Mouse (Mus musculus): ENCODE results near the gene Brd4.
"Not testable (repeated sequence)": the region's sequence is repeated elsewhere in the genome, so short reads cannot be mapped to it uniquely, and the experiment has no call there.

Brd4 gene

DNA sequence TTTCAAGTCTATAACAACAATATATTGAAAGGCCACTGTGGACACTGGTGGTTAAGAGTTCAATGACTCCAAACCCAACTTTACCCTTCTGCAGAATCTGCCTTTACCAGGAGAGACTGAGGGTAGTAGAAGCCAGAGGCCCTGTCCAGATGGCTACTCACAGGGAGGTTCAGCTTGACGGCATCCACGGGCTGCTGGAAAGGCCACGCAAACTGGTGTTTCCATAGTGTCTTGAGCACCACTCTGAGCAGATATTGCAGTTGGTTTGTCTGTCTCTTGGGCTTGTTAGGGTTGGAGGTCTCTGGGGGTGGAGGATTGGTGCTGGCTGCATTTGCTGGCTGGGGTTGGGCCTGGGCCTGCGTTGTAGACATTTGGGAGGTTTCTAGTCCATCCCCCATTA, 55.3 kb downstream of the Brd4 start:
- in situ Hi-C loops (cut with MboI): no loop called here

DNA sequence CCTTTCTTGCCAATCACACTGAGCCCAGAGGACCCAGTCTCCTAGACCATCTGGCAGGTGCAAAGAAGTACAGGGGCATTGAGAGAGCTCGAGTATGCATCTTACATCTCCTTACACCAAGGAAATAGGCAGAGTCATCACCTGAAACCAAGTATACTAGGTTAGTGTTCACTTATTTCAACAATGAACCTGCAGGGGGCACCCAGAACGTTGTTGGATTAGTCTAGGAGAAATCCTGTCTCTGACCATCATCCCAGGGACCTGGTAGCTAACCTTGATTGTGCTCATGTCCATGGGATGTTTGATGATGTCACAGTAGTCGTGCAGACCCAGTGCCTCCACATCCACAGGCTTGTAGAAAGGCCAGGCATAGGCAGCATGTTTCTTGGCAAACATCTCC, 63.6 kb downstream of the Brd4 start:
- in situ Hi-C loops (cut with MboI): no loop called here

DNA sequence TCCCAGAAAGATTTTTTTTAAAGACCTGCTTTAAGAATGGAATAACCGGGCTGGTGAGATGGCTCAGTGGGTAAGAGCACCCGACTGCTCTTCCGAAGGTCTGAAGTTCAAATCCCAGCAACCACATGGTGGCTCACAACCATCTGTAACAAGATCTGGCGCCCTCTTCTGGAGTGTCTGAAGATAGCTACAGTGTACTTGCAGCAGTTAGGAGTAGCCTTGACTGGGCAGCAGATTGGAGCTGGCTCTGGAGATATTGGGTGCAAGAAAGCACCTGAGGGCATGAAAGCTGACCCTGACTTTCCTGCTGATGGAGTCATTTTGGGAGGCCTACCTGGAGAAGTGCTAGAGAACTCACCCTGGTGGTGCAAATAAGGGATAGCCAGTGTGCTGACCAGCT, 68.9 kb downstream of the Brd4 start:
- in situ Hi-C loops (cut with MboI): not testable (repeated sequence)

DNA sequence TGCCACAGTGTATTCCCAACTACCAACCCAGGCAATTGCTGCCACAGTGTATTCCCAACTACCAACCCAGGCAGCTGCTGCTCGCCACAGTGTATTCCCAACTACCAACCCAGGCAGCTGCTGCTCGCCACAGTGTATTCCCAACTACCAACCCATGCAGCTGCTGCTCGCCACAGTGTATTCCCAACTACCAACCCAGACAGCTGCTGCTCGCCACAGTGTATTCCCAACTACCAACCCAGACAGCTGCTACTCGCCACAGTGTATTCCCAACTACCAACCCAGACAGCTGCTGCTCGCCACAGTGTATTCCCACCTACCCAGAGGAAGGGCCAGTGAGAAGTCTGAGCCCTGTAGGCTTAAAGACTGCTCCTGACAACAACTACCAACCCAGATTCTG, 73.0 kb downstream of the Brd4 start:
- in situ Hi-C loops (cut with MboI): not testable (repeated sequence)

DNA sequence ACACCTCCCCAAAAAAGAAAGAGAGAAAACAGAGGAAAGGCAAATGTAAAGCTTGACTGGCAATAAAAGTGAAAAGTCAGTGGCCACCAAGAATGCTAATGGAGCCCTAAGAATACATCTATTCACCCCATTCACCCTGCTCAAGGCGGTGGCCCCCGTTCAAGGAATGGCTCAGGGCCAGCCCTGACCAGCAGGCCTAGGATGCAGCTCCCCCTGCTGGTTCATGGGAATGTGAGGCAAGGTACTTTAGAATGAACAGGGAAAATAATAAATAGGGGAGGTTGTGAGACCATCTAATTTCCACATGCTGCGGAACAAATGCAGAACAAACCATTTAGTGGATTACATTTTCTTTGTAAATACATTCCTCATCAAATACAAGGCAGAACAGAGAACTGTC, 74.8 kb downstream of the Brd4 start:
- in situ Hi-C loops (cut with MboI): no loop called here

DNA sequence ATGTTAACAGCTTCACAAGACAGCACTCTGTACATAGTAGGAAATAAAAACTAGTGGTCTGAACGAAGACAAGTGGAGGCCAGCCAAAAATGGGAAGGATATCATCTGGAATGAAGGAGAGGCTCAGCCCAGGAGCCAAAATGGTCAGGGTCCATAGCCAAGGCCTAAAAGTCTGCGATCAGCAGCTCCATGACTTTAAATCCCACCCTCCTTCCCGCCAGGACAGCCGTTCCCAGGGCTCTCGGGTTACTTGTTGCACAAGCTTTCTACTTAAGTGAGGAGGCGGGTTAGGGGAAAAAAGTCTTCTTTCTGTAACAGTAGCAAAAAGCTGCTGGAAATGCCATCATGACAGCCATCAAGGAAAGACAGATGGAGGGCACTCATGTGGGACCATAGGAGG, 75.4 kb downstream of the Brd4 start:
- in situ Hi-C loops (cut with MboI): no loop called here

DNA sequence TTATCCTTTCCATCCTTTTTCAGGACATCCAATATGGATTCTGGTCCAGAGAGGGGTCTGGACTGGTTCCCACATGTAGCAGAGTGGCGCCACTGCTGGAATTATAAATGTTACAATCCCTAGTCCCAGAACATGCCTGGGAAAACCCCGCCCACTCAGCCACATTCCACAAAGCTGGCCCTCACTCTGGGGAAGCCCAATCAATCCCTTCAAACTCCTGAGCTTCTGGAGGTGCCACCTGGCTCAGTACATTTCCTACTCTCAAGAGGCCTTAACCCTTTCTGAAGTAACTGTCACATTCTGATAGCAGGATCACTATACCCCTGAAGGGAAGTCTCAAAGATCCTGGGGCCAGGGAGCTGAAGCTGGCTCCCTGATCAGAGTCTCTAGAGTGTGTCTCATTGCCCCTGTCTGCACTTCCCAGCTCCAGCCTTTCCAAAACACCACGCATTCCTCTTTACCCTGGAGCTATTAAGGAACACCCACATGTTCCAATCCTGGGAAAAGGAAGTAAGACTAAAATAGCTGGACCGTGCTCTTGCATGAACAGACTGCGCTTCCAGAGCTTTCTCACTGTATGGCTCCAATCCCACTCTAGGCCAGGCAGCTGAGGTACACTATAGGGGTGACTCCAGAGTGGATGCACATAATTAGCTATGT, 76.8 kb downstream of the Brd4 start:
- in situ Hi-C loops (cut with MboI): no loop called here

DNA sequence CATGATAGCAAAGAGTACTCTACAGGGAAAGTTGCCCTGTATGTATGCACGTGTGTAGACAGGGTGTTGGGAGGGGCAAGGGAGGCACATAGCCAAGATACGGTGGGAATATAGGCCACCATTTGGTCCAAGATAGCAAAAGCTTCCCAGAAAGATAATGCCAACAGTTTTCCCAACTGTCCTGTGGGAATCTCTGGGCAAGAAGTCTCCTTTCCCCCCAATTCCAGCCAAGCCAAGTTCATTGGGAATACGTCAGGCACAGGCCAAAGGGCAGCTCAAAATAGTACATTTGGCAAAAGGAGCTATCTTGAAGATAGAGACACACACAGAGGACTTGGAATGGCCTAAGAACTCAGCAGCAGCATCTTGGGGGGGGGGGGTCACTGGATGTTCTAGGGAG, 79.2 kb downstream of the Brd4 start:
- in situ Hi-C loops (cut with MboI): no loop called here

DNA sequence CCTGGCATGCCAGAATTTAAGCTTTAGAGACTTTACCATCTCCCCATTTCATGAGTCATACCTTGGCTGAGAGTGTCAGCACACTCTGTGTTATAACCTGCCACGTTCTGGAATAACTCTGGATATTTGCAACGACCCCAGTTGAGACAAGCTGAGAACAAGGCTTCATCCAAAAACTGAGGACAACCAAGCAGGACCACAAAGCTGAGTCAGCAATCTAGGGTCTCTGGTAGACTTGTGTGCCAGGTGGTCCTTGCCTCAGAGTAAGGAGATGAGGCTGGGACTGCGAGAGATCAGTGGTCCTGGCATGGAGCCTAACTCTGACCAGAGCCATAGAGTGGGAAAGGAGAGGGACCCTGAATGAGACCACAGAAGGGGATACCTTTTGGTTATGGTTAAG, 81.5 kb downstream of the Brd4 start:
- in situ Hi-C loops (cut with MboI): no loop called here

DNA sequence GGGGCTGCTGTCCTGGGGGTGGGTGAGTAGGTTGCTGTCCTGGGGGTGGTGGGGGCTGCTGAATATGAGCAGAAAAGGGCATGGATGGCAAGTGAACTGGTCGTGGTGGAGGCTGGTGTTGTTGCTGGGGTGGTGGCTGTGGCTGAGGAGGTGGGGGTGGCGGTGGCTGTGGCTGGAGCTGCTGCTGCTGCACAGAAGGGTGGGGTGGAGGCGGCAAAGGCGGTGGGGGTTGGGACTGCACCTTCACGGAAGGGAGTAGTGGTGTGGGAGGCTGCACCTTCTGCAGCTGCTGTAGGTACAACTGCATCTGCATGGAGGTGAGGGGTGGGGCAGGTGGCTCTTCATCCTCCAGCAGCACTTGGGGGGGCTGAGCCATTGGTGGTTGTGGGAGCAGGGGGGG, 83.4 kb downstream of the Brd4 start:
- in situ Hi-C loops (cut with MboI): no loop called here

DNA sequence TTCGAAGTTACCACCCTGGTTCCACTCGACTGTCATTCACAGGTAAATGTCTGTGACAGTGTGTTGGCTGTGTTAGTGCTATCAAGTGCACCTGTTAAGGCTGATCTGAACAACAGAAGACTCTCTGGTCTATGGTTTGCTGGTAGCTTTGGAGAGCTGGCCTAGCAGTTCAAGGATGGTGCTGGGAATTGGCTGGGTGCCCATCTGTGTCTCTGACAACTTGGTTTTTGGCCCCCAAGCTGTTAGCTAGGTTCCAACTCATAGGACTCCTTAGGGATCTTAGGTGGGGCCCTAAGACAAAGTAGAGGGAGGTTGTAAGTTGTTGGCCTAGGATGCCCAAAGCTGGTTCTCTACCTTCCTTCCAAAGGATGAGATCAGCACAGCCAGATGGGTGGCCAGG, 84.7 kb downstream of the Brd4 start:
- in situ Hi-C loops (cut with MboI): no loop called here

DNA sequence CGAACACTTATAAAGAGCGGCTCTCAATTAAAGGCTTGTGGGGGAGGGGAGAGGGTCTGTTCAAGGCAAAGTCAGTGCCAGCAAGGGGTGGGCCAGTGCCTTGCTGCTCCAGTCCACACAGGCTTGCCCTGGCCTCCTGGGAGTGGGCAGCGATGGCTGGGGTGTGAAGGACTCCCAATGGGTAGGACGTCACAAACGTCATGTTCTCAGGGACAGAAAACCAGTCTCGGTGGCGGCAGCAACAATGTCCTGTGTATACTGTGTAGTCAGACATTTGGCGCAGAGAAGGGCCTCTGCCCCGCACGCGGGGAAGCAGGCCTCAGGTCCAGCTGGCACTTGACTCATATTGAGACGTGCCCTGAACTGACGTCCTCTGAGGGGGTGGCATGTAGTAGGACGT, 87.4 kb downstream of the Brd4 start:
- in situ Hi-C loops (cut with MboI): no loop called here

DNA sequence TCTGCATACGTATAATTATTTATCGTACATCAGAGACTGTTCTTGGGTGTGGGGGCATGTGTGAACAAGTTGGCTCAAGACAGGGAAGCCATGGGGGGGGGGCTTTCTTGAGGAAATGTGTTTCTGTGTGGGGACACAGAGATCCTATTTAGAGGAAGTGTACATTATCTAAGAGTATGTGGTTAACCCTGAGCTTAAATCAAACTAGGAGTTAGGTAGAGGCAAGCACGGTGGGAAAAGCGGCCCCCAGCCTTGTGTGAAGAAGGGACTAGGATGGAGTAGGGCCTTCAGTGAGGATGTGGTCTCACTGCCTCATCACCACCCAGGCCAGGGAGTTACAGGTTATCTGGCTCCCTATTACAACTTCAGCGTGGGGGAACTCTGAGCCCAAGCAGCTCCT, 88.8 kb downstream of the Brd4 start:
- in situ Hi-C loops (cut with MboI): no loop called here

DNA sequence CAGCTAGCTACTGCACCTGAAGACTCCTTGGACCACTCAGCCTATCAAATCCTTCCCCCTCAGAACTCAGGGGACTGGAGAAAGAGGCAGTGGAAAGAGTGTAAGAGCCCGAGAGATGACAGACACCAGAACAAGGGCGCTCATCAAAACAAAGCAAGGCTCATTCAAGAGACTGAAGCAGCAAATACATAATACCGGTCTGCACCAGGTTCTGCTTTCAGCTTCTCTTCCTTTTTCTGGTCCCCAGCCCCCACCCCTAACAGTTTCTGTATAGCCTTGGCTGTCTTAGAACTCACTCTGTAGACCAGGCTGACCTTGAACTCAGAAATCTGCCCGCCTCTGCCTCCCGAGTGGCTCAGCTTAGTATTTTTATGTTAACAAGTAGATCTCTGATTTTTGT, 91.5 kb downstream of the Brd4 start:
- in situ Hi-C loops (cut with MboI): no loop called here

DNA sequence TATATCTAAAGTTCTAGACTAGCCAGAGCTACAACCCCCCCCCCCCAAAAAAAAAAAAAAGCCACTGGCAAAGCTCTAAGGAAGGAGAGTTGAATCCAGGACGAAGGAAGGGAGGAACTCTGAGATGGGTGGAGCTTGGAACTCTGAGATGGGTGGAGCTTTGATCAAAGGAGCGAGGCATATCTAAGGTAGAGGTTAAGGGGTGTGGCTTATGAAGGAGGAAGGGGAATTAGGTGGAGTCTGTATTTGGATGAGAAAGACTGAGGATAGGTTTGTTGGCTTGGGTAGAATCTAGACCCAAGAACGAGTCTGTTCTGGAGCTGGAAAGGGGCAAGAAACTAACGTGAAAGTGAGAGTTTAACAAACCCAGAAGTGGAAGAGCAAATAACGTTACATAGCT, 94.7 kb downstream of the Brd4 start:
- in situ Hi-C loops (cut with MboI): no loop called here

DNA sequence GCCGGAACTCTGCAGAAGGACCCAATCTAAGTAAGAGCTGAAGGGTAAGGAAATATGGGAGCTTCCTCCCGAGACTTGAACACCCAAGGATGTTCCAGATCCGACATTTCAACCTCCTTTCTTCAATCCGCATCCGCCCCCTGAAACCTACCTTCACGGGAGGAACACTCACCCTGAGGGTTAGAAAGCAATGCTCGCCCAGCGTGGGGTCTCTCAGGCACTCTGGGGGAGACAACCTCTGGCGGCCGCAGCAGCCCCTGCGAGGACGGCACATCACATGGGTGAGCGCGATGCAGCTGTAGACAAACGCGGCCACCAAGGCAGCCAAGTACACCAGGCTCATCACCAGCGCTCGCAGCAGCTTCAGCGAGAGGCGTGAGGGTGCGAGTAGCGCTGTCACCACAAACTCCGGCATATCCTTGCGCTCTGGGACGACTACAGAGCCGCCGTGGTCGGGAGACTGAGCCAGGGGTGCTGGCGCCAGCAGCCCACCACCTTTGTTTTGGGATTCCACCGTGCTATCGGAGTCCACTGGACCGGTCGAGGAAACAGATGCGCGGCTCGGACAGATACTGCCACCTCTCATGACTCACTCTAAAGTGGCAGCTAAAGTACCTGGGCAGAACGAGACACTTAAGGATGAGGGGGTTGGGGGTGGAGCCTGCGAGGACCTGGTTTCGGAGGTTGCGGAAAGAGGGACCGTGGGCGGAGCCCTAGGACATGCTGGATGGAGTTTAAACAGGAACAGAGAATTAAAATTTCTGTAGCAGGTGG, 95.5 kb downstream of the Brd4 start, which contains the start of gene Ephx3:
Ephx3 (minus strand) TSS at position 687 of the 774 bp plus-strand sequence.
- in situ Hi-C loops (cut with MboI): no loop called here

DNA sequence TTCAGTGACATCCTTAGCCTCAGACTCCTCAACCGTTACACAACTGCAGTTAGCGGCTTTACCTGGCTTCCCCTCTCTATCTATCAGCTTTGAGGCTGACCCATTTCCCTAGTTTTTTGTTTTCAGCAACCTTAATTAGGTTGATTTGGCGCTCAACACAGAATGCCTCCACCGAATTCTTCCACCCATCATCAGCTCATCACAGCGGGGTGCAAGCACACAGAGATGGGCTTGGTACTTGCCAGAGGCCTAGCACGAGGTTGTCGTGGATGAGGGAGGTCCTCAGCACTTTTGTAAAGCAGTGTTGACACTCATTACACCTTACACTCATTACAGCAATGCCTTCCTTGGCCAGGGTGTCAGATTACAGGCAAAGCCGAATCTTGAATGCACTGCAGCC, 101.5 kb downstream of the Brd4 start:
- in situ Hi-C loops (cut with MboI): no loop called here

DNA sequence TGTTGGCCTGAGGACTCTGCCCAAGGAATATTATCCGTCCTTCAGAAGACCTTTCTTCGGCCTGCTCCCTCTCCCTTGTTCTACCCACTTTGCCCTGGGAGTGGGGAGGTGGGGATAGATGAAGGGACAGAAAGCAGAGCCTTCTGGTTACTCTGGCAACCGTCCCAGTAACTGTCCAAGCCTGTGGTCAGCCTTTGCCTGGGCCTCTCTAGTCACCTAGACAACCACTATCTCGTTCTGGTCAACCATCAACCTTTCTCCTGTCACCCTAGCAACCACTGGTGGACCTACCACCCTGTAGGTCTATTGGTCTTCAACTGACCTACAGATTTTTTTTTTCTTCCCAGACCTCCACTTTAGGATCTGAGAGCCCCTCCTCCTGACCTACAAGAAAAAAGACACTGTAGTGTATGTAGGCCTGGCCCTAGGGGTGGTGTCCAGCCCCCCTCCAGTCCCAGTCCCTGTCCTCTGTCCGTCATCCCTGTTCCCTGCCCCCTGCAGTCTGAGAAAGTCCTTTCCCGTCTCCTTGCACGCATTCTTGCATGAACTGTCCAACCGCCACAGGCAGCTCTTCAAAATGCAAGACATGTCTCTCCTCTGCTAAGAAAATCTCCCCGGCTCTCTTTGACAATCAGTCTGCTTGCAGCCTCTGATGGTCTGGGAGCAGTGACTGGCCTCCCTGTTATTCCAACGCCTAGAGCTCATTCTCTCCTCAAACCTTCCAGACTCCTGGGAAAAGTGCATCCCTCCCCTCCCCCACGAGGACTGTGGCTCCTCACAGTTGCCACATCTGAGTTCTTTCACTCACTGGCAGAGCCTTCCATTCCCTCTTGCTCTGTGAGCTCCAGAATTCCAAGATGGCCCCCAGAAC, 104.7 kb downstream of the Brd4 start:
- in situ Hi-C loops (cut with MboI): no loop called here

DNA sequence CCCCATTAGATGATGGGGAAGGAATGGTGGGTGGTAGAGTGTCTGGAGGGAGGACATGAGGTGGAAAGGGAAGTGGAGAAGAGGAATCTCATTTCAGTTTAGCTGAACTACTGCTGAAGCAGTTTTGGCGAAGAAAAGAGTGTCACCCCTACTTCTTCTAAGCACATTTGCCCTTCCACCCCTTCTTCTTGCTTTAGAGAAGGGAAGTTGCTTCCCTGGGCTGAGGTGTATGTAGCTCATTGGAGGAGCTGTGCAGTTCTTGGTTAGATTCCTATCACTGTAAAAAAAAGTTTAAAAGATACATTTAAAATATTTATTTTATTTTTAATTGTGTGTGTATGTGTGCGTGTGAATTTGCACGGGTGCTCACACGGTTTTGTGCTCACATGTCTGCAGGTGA, 107.6 kb downstream of the Brd4 start:
- in situ Hi-C loops (cut with MboI): no loop called here

DNA sequence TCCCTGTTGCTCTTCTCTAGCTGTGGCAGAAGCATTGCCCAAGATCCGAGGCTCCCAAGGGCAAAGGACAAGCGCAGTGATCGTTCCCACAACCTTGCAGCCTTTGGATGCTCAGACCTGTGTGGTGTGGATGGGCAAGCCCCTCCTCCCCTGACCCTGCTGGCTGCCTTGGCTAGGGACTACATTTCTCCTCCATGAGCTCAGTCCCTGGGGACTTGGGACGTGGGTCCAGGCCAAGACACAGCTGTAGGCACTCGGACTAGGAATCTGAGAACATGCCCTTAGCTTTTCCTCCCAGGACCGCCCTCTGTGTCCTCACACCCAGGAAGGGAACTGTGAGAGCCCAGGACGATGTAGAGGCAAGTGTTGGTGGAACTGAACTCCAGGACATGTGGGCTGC, 111.4 kb downstream of the Brd4 start:
- in situ Hi-C loops (cut with MboI): no loop called here

DNA sequence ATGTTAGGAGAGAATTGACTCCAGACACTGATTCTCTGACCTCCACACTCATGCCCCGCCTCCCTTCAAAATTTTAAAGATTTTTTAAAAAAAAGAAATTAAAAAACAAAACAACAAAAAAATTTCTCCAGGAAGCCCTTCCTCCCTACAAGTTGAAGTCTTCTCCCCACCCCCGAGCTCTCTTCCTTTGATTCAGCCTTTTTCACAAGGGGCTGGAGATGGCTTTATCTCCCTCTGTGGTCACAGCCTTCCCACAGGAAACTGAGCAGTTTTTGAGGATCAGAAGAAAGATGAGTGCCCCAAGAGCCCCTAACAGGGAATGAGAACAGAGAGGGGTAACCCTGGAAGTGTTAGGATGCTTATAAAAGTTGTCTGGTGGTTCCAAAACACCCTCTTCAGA, 112.0 kb downstream of the Brd4 start:
- in situ Hi-C loops (cut with MboI): no loop called here

DNA sequence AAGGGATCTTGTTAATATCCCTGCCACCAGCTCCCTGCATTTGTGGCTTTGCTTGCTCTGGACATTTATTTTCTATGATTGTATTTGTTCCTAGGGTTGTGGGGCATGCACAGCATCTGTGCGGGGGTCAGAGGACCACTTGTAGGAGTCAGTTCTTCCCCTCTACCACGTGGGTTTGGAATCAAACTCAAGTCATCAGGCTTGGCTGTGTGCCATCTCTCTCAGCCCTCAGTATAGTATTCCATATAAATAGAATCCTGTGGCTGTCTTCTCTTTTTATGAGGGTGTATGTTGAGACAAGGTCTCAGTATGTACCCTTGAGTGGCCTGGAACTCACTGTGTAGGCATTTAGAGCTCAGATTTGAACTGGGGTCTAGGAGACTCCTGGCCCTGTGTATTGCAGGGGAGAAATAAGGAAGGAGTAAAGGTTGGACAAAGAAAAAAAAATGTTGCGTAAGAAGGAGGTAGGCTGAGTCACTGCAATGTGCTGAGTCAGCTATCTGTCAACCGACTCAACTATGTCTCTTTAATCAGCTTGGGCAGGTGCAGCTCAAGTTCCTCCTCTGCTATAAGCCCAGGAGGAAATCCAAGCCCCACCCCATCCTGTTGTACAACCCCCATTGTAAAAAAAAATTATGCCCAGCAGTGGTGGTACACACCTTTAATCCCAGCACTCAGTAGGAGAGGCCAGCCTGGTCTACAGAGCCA, 114.8 kb downstream of the Brd4 start:
- in situ Hi-C loops (cut with MboI): no loop called here
